Mouse (Mus musculus) heart, embryonic 12.5 days (tissue): ENCODE results near the gene Tspan14. TPM values are rescaled to one million over a fixed set of nuclear protein-coding genes. Genes with fewer than 3 reads are reported as not detected.

Source experiments
- ATAC-seq: fragments of 200-750 bp; cut with Nextera tagmentation; 2 replicates; pipeline ENCODE4 v1.8.0; 2017; ENCODE audit warnings: moderate TSS enrichment, moderate library complexity; ENCODE audit not compliant: insufficient number of reproducible peaks, low FRiP score
- H3K27ac ChIP-seq: fragments of 300-500 bp; sonication (generic); 2 replicates; pipeline ENCODE4 v1.5.1; 2016; ENCODE audit warnings: mild to moderate bottlenecking, moderate library complexity; ENCODE audit not compliant: poor library complexity, severe bottlenecking
- H3K27me3 ChIP-seq: fragments of 300-500 bp; sonication (generic); replicated peaks from 2 replicates; pipeline ENCODE4 v1.6.1; 2016; ENCODE audit warnings: mild to moderate bottlenecking, moderate library complexity
- H3K36me3 ChIP-seq: fragments of 300-500 bp; sonication (generic); 2 replicates; pipeline ENCODE4 v1.6.1; 2016; ENCODE audit warnings: mild to moderate bottlenecking, moderate library complexity
- H3K4me1 ChIP-seq: fragments of 300-500 bp; sonication (generic); replicated peaks from 2 replicates; pipeline ENCODE4 v1.6.1; 2016; ENCODE audit warnings: mild to moderate bottlenecking
- H3K4me2 ChIP-seq: fragments of 300-500 bp; sonication (generic); 2 replicates; pipeline ENCODE4 v1.6.1; 2016; ENCODE audit warnings: mild to moderate bottlenecking, moderate library complexity
- H3K4me3 ChIP-seq: fragments of 300-500 bp; sonication (generic); 2 replicates; pipeline ENCODE4 v1.5.1; 2016; ENCODE audit warnings: mild to moderate bottlenecking
- H3K9ac ChIP-seq: fragments of 300-500 bp; sonication (generic); 2 replicates; pipeline ENCODE4 v1.6.1; 2016; ENCODE audit warnings: mild to moderate bottlenecking, moderate library complexity
- H3K9me3 ChIP-seq: fragments of 300-500 bp; sonication (generic); replicated peaks from 2 replicates; pipeline ENCODE4 v1.6.1; 2016; ENCODE audit warnings: mild to moderate bottlenecking, moderate library complexity
- WGBS: fragments of 180-500 bp; shearing (Covaris S2); methylation state at CpG from one replicate; pipeline ENCODE4 v1.1.7; 2016; 5-methylcytosine and 5-hydroxymethylcytosine counted together
- polyA plus RNA-seq: library from polyadenylated mRNA; unstranded; fragments of >200 nt; fragmentation: Nextera tagmentation; extraction: Ambion mirVana; gene quantifications from 2 replicates; pipeline ENCODE4 v1.2.1, GENCODE M21; 2016

The Tspan14 gene
- polyA plus RNA-seq, 1 experiment from 2014 or later: 43.2 TPM

DNA sequence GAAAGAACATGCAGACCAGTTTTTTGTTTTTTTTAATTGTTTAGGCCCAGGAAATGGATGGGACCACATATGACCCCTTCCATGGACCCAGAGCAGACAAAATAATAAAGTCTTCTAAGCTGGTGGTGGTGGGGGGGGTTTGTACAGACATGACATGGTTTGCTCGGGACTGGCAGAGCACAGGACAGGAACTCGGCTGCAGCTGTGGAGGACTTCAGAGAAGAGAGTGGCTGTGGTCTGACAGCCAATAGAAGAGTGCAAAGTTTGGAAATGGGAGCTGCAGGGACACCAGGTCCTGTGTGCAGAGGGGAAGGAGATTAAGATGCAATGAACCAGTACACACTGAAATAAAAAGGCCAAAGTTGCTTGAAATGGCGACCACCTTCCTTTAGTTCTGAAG, 7.0 kb downstream of the Tspan14 start:
- Histone ChIP-seq H3K4me3 (no peak overlapping the region), H3K9ac (0 out of 2 replicates have a peak overlapping the region, but pooled peaks have one; percentile 20), H3K27ac (peak overlapping the region; percentile 18; the same call in 1 of the 2 replicates), H3K4me1 (peaks cover 80% of the 10 kb centered on the region), H3K9me3 (no peaks in the 10 kb centered on the region), H3K4me2 (peak overlapping the region; percentile 3; the same call in 1 of the 2 replicates), H3K36me3 (no peaks in the 10 kb centered on the region), H3K27me3 (no peaks in the 10 kb centered on the region)
- no peak for ATAC-seq
- 40% methylated on average over 3 of the region's 3 CpGs for WGBS

DNA sequence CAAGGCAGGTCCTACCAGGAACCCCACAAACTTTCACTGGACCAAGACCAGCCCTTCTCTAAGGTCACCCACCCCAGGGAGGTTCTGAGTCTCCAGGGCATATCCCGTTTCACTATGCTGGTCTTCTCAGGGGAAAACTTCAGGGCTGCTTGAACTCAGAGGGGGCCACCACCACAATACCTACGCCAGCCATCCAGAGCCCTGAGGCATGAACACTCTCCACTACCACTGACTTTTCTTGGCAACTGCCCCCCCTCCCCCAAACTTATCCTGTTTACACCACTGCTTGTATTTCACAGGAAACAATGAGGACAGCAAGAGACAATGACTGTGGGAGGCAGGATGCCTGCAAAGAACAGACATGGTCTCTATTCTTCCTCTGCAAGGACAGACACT, 7.6 kb downstream of the Tspan14 start:
- no peak overlapping the region for H3K9ac ChIP-seq
- peaks cover 82% of the 10 kb centered on the region for H3K4me1 ChIP-seq
- 55% methylated on average over 2 of the region's 2 CpGs for WGBS
- H3K36me3 ChIP-seq: no peaks in the 10 kb centered on the region
- H3K27me3 ChIP-seq: no peaks in the 10 kb centered on the region
- peak overlapping the region; percentile 3; the same call in 1 of the 2 replicates for H3K4me2 ChIP-seq
- no peak overlapping the region for H3K4me3 ChIP-seq
- no peak for ATAC-seq
- H3K9me3 ChIP-seq: no peaks in the 10 kb centered on the region
- H3K27ac ChIP-seq: peak overlapping the region; percentile 18

DNA sequence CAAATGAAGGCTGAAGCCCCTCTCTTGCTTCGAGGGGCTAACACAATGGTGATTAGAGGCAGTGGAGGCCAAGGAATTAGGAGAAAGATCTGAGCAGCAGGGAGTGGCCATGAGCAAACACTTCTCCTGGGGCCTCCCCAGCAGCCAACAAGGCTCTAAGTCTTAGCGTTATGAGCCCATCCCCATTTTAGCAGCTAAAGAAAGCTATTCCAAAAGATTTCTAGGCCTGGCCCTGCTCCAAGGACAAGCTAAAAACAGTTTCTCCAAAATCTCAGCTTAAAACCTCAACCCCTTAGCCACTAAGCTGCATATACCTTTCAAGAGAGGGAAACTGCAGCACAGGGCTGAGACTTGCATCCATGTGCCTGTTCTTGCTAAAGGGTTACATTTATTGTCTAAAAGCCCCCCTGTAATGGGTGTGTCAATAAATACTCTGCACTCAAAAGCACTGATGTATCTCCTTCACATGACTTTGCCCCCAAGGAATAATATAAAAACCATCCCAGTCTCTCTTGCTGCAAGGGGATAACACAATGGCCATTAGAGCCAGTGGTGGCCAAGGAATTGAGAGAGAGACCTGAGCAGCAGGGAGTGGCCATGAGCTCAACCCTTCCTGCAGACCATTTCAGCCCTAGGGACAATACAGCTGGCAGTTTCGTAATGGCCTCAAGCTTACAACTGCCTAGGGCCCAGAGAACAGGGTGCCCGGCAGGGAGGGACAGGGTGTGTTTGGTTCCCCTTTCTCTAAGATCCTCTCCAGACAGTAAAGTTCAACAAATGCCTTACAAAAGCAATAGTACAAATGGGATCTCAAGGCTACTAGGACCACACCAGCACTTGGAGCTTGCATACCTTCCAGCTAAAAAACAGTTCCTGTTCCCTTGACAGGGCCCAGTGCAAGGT, 8.3 kb downstream of the Tspan14 start:
- H3K36me3 ChIP-seq: no peaks in the 10 kb centered on the region
- 0 out of 2 replicates have a peak overlapping the region, but pooled peaks have one; percentile 4 for H3K9ac ChIP-seq
- WGBS: 42% methylated on average over 4 of the region's 4 CpGs
- H3K9me3 ChIP-seq: no peaks in the 10 kb centered on the region
- no peaks in the 10 kb centered on the region for H3K27me3 ChIP-seq
- no peak overlapping the region for H3K4me2 ChIP-seq
- peaks cover 83% of the 10 kb centered on the region for H3K4me1 ChIP-seq
- H3K27ac ChIP-seq: peak overlapping the region; percentile 21
- no peak overlapping the region for H3K4me3 ChIP-seq
- no peak for ATAC-seq

DNA sequence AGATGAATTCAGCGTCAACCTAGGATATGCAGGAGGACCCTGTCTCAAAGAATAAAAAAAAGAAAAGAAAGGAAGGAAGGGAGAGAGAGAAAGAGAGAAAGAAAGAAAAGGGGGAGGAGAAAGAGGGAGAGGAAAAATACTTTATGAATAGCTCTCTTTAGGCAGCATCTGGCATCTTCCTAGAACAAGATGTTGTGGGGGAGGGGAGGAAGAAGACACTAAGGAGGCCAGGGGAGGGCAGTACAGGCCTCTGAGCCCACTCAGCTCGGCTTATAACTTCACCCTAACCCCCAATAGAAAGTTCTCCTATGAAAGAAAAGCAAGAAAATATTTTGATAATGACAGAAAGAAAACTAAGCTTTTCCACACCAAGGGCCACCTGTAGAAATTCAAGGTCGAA, 9.0 kb downstream of the Tspan14 start:
- no peaks in the 10 kb centered on the region for H3K36me3 ChIP-seq
- H3K4me3 ChIP-seq: no peak overlapping the region
- WGBS: 62% methylated on average over 3 of the region's 3 CpGs
- H3K27me3 ChIP-seq: no peaks in the 10 kb centered on the region
- no peak for ATAC-seq
- no peak overlapping the region for H3K9ac ChIP-seq
- peaks cover 81% of the 10 kb centered on the region for H3K4me1 ChIP-seq
- H3K9me3 ChIP-seq: no peaks in the 10 kb centered on the region
- H3K27ac ChIP-seq: peak overlapping the region; percentile 21; the same call in 1 of the 2 replicates
- no peak overlapping the region for H3K4me2 ChIP-seq

DNA sequence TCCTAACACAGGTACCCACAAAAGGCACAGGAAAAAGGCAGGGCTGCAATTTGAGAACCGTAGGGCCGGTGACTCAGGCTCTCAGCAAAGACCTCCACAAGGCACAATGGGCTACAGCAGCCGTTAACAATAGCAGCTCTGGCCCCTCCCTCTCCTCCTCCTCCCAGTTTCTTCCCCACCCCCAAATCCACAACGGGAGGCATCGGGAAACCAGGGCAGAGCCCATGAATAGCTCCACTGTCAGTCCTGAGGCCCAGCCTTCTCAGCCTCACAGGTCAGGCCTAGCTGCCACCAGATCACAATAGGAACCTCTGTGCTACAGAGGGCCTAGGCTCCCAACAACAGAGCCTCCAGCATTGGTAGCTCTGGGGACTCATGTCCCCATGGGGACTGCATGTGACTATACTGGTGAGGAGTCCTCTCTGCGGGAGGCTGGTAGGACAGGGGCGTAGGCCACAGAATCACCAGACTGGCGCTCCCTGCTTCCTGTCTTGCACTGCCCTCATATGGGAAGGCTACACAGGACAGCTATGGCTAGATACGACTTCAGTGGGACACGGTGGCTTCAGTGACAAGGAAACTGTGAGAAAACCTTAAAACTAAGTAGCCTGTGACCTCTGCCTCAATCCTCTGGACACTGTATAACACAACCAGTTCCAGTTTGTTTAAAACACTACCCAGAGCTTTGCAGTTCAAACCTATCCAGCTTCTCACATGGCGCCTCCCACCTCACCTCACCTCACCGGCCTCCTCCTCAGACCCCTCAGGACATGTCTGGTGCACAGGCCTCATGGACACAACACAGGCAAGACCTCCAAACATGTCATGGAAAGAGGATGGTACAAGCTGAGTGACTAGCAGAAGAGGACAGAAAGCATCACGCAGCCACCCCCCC, 10.1 kb downstream of the Tspan14 start:
- WGBS: 29% methylated on average over 13 of the region's 13 CpGs
- Histone ChIP-seq H3K27ac (peak overlapping the region; percentile 80), H3K36me3 (no peaks in the 10 kb centered on the region), H3K9me3 (no peaks in the 10 kb centered on the region), H3K27me3 (no peaks in the 10 kb centered on the region), H3K4me1 (peaks cover 71% of the 10 kb centered on the region), H3K4me3 (no peak overlapping the region), H3K4me2 (peak overlapping the region; percentile 35), H3K9ac (peak overlapping the region; percentile 54)
- ATAC-seq: peak; percentile 73

DNA sequence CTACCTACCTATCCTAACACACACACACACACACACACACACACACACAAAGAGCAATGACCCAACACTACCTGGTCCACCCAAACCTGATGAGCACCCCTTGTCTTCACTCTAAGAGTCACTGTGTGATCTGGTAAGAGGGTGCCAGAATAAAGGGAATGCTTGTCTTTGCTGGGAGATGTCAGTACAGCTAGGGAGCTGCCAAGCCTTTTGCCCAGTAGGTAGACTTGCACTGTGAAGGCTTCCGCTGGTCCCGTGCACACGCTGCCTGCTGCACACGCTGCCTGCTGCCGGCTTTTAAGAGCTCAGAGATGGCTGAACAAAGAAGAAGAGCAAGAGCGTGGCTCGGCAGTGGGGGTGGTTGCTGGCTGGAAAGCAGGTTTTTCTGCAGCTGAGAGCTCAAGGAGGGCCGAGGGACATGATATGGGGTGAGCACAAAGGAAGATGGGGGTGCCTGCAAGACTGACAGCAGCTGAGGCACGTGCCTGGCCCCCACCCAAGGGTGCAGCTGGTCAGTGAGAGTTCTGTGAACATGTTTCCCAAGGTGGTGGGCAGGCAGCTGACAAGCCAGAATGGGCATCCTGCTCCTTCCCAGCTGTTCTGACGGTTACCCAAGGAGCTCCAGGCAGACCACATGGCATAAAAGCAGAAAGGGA, 10.9 kb downstream of the Tspan14 start:
- peak overlapping the region; percentile 54 for H3K9ac ChIP-seq

DNA sequence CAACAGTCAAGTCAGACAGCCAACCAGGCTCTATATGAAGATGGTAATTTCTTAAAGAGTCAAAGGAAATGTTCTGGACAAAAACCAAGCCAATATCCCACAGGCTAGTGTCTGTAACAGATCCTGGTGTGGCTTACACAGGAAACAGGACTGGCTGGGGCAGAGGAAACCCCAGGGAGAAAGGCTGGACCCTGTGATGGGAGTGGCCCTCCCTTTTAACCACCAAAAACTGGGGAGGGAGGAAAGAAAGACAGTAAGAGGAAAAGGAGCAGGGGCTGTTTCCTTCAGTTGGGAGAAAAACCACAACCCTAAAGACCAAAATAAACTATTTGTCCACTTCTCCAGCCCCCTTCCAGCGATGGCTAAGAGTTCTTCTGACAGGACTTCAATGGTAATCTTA, 11.5 kb downstream of the Tspan14 start:
- 38% methylated on average over 1 of the region's 1 CpGs for WGBS
- Histone ChIP-seq H3K27ac (0 out of 2 replicates have a peak overlapping the region, but pooled peaks have one; percentile 19), H3K9me3 (no peaks in the 10 kb centered on the region), H3K27me3 (no peaks in the 10 kb centered on the region), H3K4me3 (no peak overlapping the region), H3K9ac (no peak overlapping the region), H3K4me1 (peaks cover 75% of the 10 kb centered on the region), H3K36me3 (no peaks in the 10 kb centered on the region), H3K4me2 (no peak overlapping the region)
- no peak for ATAC-seq

More for the DNA sequence above, 10.9 kb downstream of the Tspan14 start:
- Histone ChIP-seq H3K27me3 (no peaks in the 10 kb centered on the region), H3K4me1 (peaks cover 74% of the 10 kb centered on the region), H3K36me3 (no peaks in the 10 kb centered on the region), H3K4me3 (no peak overlapping the region), H3K9me3 (no peaks in the 10 kb centered on the region), H3K27ac (peak overlapping the region; percentile 80), H3K4me2 (peak overlapping the region; percentile 35)
- 25% methylated on average over 10 of the region's 10 CpGs for WGBS
- 0 out of 2 replicates have a peak, but pooled peaks have one; percentile 10 for ATAC-seq

DNA sequence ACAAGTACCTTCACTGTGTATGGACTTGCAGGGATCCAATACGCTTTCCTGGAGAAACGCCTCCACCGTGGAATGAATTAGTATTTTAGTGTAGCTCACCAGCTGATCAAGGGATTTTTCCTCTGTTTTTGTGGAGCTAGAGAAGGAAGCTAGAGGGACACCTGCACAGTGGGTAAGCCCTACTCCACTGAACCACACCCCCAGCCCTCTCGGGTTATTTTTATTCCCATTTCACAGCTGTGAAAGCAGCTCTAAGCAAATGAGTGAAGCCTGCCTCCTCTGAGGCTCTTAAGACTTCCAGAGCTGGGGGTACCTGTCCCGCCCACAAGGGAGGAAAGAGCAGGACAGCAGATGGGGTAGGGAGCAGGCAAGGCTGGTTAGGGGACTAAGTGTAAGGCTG, 13.2 kb downstream of the Tspan14 start:
- 74% methylated on average over 5 of the region's 5 CpGs for WGBS
- Histone ChIP-seq H3K4me2 (no peak overlapping the region), H3K9me3 (no peaks in the 10 kb centered on the region), H3K27me3 (no peaks in the 10 kb centered on the region), H3K4me3 (no peak overlapping the region), H3K9ac (no peak overlapping the region), H3K36me3 (no peaks in the 10 kb centered on the region), H3K27ac (no peak overlapping the region), H3K4me1 (peaks cover 72% of the 10 kb centered on the region)
- no peak for ATAC-seq

DNA sequence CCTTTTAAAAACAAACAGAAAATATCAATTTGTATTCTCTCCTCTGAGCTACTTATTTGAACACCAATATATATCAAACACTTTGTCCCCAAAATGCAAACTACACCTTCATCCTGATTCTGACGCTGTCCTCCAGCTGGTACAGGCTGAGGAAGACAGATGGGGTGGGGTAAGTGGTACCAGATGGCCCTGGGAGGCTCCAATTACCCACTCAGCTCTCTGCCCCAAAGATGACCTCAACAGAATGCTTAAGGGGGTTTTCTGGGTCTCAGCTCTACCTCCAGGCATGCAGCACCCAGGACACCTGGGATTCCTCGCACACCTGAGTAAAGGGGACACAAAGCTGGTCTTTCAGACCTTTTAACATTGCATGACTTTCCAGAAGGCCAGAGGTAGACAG, 13.9 kb downstream of the Tspan14 start:
- Histone ChIP-seq H3K4me3 (no peak overlapping the region), H3K27me3 (no peaks in the 10 kb centered on the region), H3K9me3 (no peaks in the 10 kb centered on the region), H3K9ac (no peak overlapping the region), H3K4me2 (no peak overlapping the region), H3K4me1 (peaks cover 72% of the 10 kb centered on the region), H3K27ac (no peak overlapping the region), H3K36me3 (no peaks in the 10 kb centered on the region)
- 60% methylated on average over 2 of the region's 2 CpGs for WGBS
- no peak for ATAC-seq

DNA sequence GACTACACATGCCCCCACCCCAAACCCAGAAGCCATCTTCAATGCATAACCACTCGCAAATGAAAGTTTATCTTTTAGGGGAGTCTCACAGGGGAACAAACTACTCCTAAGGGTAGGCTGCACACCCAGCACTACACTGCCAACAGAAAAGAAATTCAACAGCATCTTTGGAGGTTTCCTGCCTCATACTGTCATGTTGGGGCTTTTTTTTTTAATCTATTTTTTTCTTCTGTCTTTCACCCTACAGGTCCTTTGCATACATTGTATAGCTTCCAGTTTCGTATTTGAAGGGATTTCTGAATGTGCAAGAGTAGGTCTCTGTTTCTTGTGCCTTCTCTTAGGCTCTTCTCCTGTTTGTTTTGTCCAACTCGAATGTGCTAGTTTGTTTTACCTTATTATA, 14.3 kb downstream of the Tspan14 start:
- Histone ChIP-seq H3K4me2 (no peak overlapping the region), H3K4me1 (peaks cover 73% of the 10 kb centered on the region), H3K36me3 (no peaks in the 10 kb centered on the region), H3K9me3 (no peaks in the 10 kb centered on the region), H3K27me3 (no peaks in the 10 kb centered on the region), H3K4me3 (no peak overlapping the region), H3K9ac (no peak overlapping the region), H3K27ac (no peak overlapping the region)
- 76% methylated on average over 3 of the region's 3 CpGs for WGBS
- no peak for ATAC-seq
